Mouse (Mus musculus): ENCODE results near the gene Aspdh. TPM values are rescaled to one million over a fixed set of nuclear protein-coding genes. Genes with fewer than 3 reads are reported as not detected.
A peak's percentile ranks its signal among the peaks of the same experiment; 100 is the strongest.

The Aspdh gene
- polyA plus RNA-seq, 1 experiment from 2014 or later: 3.8 TPM

GRCm38 (mm10) chr7:44484109-44484508, 18.9 kb downstream of the Aspdh start:
- H3K4me2 ChIP-seq (replicated peaks): no peak overlapping the region
- H3K4me1 ChIP-seq: peaks cover 3% of the 10 kb centered on the region; the same call in 1 of the 2 replicates
- H3K36me3 ChIP-seq: peaks cover 7% of the 10 kb centered on the region
- 96% methylated on average over 1 of the region's 1 CpGs for WGBS
- H3K4me3 ChIP-seq: no peak overlapping the region
- no peak overlapping the region for H3K27ac ChIP-seq
- H3K9me3 ChIP-seq: no peaks in the 10 kb centered on the region
- H3K27me3 ChIP-seq (replicated peaks): peaks cover 32% of the 10 kb centered on the region
- H3K9ac ChIP-seq: no peak overlapping the region
- no peak for ATAC-seq (ENCODE audit: low FRiP score, low read depth)

DNA sequence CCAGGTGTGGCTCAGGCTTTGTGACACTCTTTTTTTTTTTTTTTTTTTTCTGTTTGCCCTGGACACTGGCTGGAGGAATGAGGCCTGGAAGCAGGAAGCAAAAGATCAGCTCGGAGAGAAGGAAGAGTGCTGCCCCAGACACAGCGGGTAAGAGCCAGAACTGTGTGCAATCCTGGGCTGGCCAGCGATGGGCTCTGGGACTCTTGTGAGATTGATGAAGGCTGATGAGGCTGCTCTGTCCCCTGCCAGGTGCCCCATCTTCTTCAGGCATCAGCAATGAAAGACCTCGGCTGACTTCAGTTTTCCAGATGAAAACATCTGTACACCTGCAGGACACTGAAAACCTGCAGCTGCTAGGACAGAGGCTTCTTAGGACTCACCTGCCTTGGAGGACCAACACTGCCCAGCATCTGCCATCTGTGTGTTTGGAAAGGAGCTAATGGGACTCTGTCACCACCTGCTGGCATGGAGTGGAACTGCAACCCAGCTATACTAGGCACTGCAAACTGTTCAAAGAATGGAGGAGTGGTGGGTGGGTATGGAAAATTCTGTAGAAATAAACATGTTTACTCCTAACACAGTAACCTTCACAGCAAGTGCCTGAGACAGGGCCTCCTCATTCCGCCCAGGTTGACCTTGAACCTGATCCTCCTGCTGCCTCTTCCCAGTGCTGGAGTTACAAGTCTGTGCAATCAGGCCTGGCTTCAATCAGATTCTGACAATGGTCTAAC, 19.8 kb downstream of the Aspdh start:
- Histone ChIP-seq H3K9ac (no peak overlapping the region), H3K36me3 (peaks cover 11% of the 10 kb centered on the region), H3K27ac (no peak overlapping the region), H3K4me1 (peaks cover 3% of the 10 kb centered on the region; the same call in 1 of the 2 replicates), H3K9me3 (no peaks in the 10 kb centered on the region), H3K27me3 (replicated peaks) (peaks cover 23% of the 10 kb centered on the region), H3K4me3 (no peak overlapping the region), H3K4me2 (replicated peaks) (no peak overlapping the region)
- WGBS: 34% methylated on average over 5 of the region's 5 CpGs
- peak; percentile 70 for ATAC-seq (ENCODE audit: low FRiP score, low read depth)

DNA sequence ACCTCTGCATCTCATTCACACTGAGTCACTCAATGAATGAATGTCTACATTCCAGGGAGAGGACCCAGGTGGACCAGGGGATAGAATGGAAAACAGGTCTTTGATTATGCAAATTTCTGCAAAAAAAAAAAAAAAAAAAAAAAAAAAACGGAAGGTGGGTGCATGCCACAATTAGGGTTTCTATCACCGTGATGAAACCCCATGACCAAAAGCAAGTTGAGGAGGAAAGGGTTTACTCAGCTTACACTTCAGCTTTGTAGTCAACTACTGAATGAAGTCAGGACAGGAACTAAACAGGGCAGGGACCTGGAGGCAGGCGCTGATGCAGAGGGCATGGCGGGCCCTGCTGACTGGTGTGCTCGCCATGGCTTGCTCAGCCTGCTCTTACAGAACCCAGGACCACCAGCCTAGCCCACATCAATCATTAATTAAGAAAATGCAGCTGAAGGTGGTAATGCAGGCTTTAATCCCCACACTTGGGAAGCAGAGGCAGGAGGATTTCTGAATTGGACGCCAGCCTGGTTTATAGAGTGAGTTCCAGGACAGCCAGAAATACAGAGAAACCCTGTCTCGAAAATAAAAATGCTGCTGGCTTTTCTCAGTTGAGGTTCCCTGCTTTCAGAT, 20.5 kb downstream of the Aspdh start:
- no peak overlapping the region for H3K4me2 ChIP-seq (replicated peaks)
- peaks cover 18% of the 10 kb centered on the region for H3K36me3 ChIP-seq
- H3K27ac ChIP-seq: no peak overlapping the region
- H3K27me3 ChIP-seq (replicated peaks): peaks cover 17% of the 10 kb centered on the region
- no peaks in the 10 kb centered on the region for H3K9me3 ChIP-seq
- no peak; the same call in 1 of the 2 replicates for ATAC-seq (ENCODE audit: low FRiP score, low read depth)
- H3K4me1 ChIP-seq: peaks cover 3% of the 10 kb centered on the region; the same call in 1 of the 2 replicates
- H3K4me3 ChIP-seq: no peak overlapping the region
- no peak overlapping the region for H3K9ac ChIP-seq
- 77% methylated on average over 7 of the region's 7 CpGs for WGBS

DNA sequence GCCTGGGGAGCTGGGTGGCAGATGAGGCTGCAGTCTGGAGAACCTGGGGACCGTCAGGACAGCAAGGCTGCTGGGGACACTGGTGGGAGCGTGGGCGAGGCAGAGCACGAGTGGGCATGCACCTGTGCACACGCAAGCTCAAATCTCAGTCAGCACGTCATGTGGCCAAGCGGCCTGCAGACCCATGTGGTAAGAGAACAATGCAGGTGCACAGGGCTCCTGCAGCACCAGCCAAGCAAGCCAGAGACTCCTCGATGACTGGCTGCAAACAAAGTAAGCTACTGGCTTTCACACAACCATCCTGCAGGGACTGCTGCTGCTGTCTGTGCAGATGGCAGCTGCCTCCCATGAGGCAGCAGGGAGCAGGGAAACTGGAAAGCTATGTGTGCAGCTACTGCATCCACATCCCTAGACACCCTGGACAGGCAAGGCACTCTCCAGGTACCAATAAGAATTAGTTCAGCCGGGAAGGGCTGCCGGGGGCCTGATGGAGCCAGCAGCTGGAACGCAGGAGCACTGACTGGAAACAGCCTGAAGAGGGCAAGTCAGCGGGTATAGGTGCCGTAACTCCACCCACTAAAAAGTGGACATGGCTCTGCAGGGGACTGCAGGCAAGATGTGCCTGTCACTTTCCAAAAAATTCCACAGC, 21.9 kb downstream of the Aspdh start:
- H3K27me3 ChIP-seq (replicated peaks): peaks cover 7% of the 10 kb centered on the region
- H3K27ac ChIP-seq: no peak overlapping the region
- H3K4me2 ChIP-seq (replicated peaks): no peak overlapping the region
- H3K4me1 ChIP-seq: peaks cover 3% of the 10 kb centered on the region; the same call in 1 of the 2 replicates
- ATAC-seq (ENCODE audit: low FRiP score, low read depth): no peak
- H3K9me3 ChIP-seq: no peaks in the 10 kb centered on the region
- peaks cover 31% of the 10 kb centered on the region for H3K36me3 ChIP-seq
- no peak overlapping the region for H3K4me3 ChIP-seq
- H3K9ac ChIP-seq: no peak overlapping the region
- 68% methylated on average over 13 of the region's 13 CpGs for WGBS

DNA sequence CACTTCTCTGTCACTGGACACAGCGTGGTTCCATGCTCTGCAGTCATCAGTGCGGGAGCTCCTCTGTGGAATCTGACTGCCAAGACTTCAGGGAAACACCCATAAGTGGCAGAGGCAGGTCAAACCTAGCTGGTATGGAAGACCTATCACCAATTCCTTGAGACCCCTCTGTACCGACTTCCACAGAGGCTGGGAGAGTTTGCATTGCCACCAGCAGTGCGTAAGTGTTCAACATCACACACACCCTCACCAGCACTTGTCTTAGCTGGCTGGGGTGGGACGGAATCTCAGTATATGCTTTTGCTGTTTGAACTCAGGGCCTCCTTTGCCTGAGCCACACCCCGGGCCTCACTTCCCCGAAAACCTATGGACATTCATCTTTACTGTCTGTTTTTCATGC, 22.7 kb downstream of the Aspdh start:
- H3K4me3 ChIP-seq: no peak overlapping the region
- no peak overlapping the region for H3K4me2 ChIP-seq (replicated peaks)
- peaks cover 3% of the 10 kb centered on the region; the same call in 1 of the 2 replicates for H3K4me1 ChIP-seq
- no peaks in the 10 kb centered on the region for H3K27me3 ChIP-seq (replicated peaks)
- H3K27ac ChIP-seq: no peak overlapping the region
- peaks cover 40% of the 10 kb centered on the region for H3K36me3 ChIP-seq
- WGBS: 91% methylated on average over 7 of the region's 7 CpGs
- ATAC-seq (ENCODE audit: low FRiP score, low read depth): no peak
- no peaks in the 10 kb centered on the region for H3K9me3 ChIP-seq
- no peak overlapping the region for H3K9ac ChIP-seq

DNA sequence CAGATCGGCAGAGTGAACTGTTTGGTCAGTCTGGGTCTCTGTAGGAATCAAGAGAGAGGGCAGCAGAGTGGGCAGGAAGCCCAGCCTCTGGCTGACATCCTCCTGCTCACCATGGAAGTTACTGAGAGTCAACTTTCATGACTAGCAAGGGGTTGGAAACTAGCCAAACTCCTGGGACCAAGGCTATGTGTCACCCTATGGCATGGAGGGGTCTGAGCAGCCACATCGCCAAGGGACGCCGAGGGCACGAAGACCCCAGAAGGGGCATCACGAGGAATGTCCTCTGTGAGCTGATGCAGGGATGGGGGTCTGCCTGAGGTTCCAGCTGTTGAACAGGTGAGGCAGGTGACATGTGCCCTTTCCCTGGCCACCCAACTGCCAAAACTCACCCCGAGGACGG, 23.4 kb downstream of the Aspdh start:
- H3K9ac ChIP-seq: no peak overlapping the region
- WGBS: 93% methylated on average over 8 of the region's 8 CpGs
- ATAC-seq (ENCODE audit: low FRiP score, low read depth): no peak
- peaks cover 46% of the 10 kb centered on the region for H3K36me3 ChIP-seq
- no peak overlapping the region for H3K27ac ChIP-seq
- no peaks in the 10 kb centered on the region for H3K27me3 ChIP-seq (replicated peaks)
- H3K9me3 ChIP-seq: no peaks in the 10 kb centered on the region
- H3K4me1 ChIP-seq: peaks cover 3% of the 10 kb centered on the region; the same call in 1 of the 2 replicates
- H3K4me2 ChIP-seq (replicated peaks): no peak overlapping the region
- no peak overlapping the region for H3K4me3 ChIP-seq

DNA sequence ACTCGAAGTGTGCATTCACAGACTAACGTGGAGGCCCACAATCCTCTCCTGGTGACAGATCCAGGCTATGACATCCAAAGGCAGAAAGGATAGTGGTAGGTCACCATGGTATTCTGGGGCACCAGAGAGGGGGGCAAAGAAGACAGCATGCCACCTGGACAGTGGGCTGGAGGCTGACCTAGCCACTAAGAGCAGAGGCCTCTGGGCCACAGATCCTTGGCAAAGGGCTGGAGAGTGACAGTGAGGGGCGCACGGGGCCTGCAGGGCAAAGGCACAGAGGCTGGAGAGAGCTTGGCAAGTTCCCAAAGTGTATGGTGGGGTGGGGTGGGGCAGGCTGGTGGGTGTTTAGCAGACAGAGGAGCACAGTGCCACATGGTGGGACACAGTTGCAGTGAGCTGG, 25.1 kb downstream of the Aspdh start:
- H3K9me3 ChIP-seq: no peaks in the 10 kb centered on the region
- H3K4me2 ChIP-seq (replicated peaks): no peak overlapping the region
- H3K27ac ChIP-seq: no peak overlapping the region
- ATAC-seq (ENCODE audit: low FRiP score, low read depth): no peak
- 0 out of 2 replicates have a peak overlapping the region, but pooled peaks have one; percentile 5 for H3K9ac ChIP-seq
- 92% methylated on average over 4 of the region's 4 CpGs for WGBS
- H3K27me3 ChIP-seq (replicated peaks): no peaks in the 10 kb centered on the region
- peaks cover 46% of the 10 kb centered on the region for H3K36me3 ChIP-seq
- H3K4me1 ChIP-seq: peaks cover 11% of the 10 kb centered on the region
- H3K4me3 ChIP-seq: no peak overlapping the region

DNA sequence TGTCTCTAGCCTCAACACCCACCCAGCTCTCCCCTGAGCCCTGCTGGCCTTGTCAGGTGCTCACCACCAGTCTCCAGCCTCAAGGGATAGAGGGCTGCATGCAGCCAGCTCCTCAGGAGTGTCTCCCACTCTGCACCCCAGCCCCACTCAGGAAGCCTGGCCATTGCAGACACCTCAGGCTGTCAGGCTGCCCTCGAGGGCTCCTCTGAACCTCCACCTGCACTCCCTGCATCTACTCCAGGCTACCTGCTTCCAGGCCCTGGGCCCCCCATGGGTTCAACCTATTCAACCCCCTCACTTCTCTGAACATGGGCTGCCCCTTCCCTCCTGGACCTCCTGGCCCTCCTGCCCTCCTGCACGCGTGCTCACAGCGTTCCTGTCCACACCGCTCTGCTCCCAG, 26.2 kb downstream of the Aspdh start:
- Histone ChIP-seq H3K9ac (0 out of 2 replicates have a peak overlapping the region, but pooled peaks have one; percentile 10), H3K27me3 (replicated peaks) (no peaks in the 10 kb centered on the region), H3K36me3 (peaks cover 46% of the 10 kb centered on the region), H3K4me1 (peaks cover 17% of the 10 kb centered on the region), H3K4me2 (replicated peaks) (no peak overlapping the region), H3K27ac (no peak overlapping the region), H3K9me3 (no peaks in the 10 kb centered on the region), H3K4me3 (no peak overlapping the region)
- 94% methylated on average over 5 of the region's 5 CpGs for WGBS
- no peak for ATAC-seq (ENCODE audit: low FRiP score, low read depth)

GRCm38 (mm10) chr7:44492166-44492826, 27.1 kb downstream of the Aspdh start:
- Histone ChIP-seq H3K9me3 (no peaks in the 10 kb centered on the region), H3K27me3 (replicated peaks) (no peaks in the 10 kb centered on the region), H3K4me1 (peaks cover 16% of the 10 kb centered on the region), H3K36me3 (peaks cover 46% of the 10 kb centered on the region), H3K9ac (no peak overlapping the region), H3K27ac (no peak overlapping the region), H3K4me2 (replicated peaks) (no peak overlapping the region), H3K4me3 (no peak overlapping the region)
- WGBS: 95% methylated on average over 21 of the region's 21 CpGs
- ATAC-seq (ENCODE audit: low FRiP score, low read depth): no peak

DNA sequence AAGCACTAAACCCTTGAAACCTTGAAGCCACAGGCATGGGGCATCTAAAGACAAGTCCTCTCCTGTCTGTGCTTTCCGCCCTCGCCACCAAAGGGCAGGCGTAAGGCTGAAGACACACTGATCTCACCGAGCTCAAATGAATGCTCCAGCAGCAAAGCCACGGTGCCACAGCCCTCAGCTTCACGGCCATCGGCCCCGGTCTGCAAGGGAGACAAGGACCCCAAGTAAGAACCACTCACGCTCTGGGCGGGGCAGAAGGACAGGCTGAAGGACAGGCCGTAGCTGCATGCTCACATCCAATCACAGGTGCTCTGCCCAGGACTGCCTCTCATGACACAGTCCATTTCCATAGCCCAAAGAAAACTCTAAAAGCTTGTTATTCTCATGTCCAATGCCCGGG, 29.5 kb downstream of the Aspdh start:
- Histone ChIP-seq H3K4me1 (peaks cover 18% of the 10 kb centered on the region), H3K9me3 (no peaks in the 10 kb centered on the region), H3K27me3 (replicated peaks) (no peaks in the 10 kb centered on the region), H3K4me3 (no peak overlapping the region), H3K36me3 (peaks cover 38% of the 10 kb centered on the region), H3K27ac (no peak overlapping the region), H3K4me2 (replicated peaks) (peak overlapping the region; percentile 85), H3K9ac (no peak overlapping the region)
- no peak for ATAC-seq (ENCODE audit: low FRiP score, low read depth)
- WGBS: 90% methylated on average over 12 of the region's 12 CpGs

GRCm38 (mm10) chr7:44495086-44495485, 29.9 kb downstream of the Aspdh start:
- Histone ChIP-seq H3K27ac (no peak overlapping the region), H3K4me1 (peaks cover 18% of the 10 kb centered on the region), H3K36me3 (peaks cover 34% of the 10 kb centered on the region)

More at GRCm38 (mm10) chr7:44495086-44495485, 29.9 kb downstream of the Aspdh start:
- no peak for ATAC-seq (ENCODE audit: low FRiP score, low read depth)
- WGBS: 87% methylated on average over 7 of the region's 7 CpGs
- Histone ChIP-seq H3K9ac (peak overlapping the region; percentile 84), H3K4me3 (no peak overlapping the region), H3K27me3 (replicated peaks) (0 out of 2 replicates have a peak, but pooled peaks cover 2% of the 10 kb centered on the region), H3K9me3 (no peaks in the 10 kb centered on the region), H3K4me2 (replicated peaks) (peak overlapping the region; percentile 85)

Data from neural tube, embryonic 12.5 days (tissue).